Mouse (Mus musculus): Measurements from ENCODE around the gene Kcne2. TPM values are rescaled to one million over a fixed set of nuclear protein-coding genes. Genes with fewer than 3 reads are reported as not detected.

Kcne2 gene
- polyA plus RNA-seq, 1 experiment, result not detected

DNA sequence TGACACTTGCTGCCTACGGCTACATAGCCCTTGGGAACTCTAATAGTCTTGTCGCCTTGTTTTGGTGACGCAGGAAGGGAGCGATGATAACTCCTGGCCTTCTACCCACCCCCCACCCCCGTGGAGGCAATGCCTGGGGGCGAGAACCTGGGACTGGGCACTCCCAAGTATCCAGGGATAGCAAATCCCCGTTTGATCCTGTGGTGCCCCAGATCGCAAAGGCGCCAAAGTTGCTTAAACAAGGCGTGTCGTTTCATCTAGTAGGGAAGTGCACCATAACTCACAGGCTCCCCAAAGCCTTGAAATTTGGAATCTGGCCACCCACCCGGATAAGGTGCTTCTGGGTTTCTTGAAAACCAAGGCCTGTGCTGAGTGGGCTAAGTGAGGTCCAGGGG, 9.2 kb downstream of the Kcne2 start:
- Histone ChIP-seq H3K9me3 (replicated peaks; ENCODE audit: control insufficient read depth, insufficient read depth, low read length, poor library complexity, severe bottlenecking) (no peaks in the 10 kb centered on the region), H3K27me3 (ENCODE audit: control insufficient read depth, insufficient read depth, low read length, poor library complexity, severe bottlenecking) (no peaks in the 10 kb centered on the region), H3K9ac (ENCODE audit: low read depth, poor library complexity, severe bottlenecking) (peak overlapping the region; percentile 44), H3K4me3 (ENCODE audit: low read depth, low read length) (peak overlapping the region; percentile 87), H3K27ac (ENCODE audit: insufficient read depth, low read length) (no peak overlapping the region), H3K36me3 (ENCODE audit: control insufficient read depth, insufficient read depth, low read length, poor library complexity, severe bottlenecking) (no peaks in the 10 kb centered on the region), H3K4me1 (ENCODE audit: control insufficient read depth, insufficient read depth, low read length) (peaks cover 3% of the 10 kb centered on the region)
- TF ChIP-seq POLR2A (IDR thresholded peaks at IDR 0.05; ENCODE audit: insufficient read depth, low read length) (no peak), CTCF (IDR thresholded peaks at IDR 0.05; ENCODE audit: low read depth, low read length) (no peak), EP300 (IDR thresholded peaks at IDR 0.05; ENCODE audit: insufficient read depth, low read depth, low read length) (no peak)

DNA sequence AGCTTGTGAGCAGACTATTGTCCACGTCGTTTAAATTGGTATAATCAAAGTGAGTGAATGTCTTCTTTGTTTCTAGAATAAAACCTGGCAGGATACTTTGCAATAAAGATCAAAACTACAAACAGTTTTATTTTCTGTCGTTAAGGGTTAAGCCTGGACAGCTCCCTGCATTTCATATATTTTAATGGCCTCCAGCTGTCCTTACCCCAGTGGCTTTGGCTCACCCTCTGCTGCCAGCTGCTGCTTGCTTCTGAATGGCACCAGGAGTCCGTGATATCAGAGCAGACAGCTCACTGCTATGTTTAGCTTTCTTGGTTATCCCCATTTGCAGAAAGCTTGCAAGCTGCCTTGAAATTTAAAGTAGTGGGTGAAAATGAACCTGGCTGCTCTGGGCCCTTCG, 9.8 kb downstream of the Kcne2 start:
- Histone ChIP-seq H3K27ac (ENCODE audit: insufficient read depth, low read length) (no peak overlapping the region), H3K4me1 (ENCODE audit: control insufficient read depth, insufficient read depth, low read length) (peaks cover 3% of the 10 kb centered on the region), H3K9ac (ENCODE audit: low read depth, poor library complexity, severe bottlenecking) (no peak overlapping the region), H3K36me3 (ENCODE audit: control insufficient read depth, insufficient read depth, low read length, poor library complexity, severe bottlenecking) (no peaks in the 10 kb centered on the region), H3K27me3 (ENCODE audit: control insufficient read depth, insufficient read depth, low read length, poor library complexity, severe bottlenecking) (no peaks in the 10 kb centered on the region), H3K9me3 (replicated peaks; ENCODE audit: control insufficient read depth, insufficient read depth, low read length, poor library complexity, severe bottlenecking) (no peaks in the 10 kb centered on the region), H3K4me3 (ENCODE audit: low read depth, low read length) (peak overlapping the region; percentile 87)
- TF ChIP-seq EP300 (IDR thresholded peaks at IDR 0.05; ENCODE audit: insufficient read depth, low read depth, low read length) (no peak), POLR2A (IDR thresholded peaks at IDR 0.05; ENCODE audit: insufficient read depth, low read length) (no peak), CTCF (IDR thresholded peaks at IDR 0.05; ENCODE audit: low read depth, low read length) (no peak)

DNA sequence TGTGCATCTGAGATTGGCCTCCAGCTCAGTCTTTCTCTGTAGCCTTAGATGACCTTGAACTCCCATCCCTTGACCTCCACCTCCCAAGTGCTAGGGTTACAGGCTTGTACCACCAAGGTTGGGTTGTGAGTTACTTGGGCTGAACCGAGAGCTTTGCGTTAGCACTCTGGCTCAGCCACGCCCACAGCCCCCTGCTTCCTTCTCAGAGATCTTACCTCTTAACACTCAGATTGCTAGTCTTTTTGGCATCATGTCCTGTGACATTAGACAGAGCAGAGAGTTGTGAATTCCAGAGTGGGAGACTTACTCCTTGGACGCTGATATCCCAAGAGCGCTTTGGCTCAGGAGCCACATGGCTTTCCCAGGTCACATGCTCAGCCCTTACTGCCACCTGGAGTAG, 10.3 kb downstream of the Kcne2 start:
- no peak overlapping the region for H3K27ac ChIP-seq (ENCODE audit: insufficient read depth, low read length)
- peaks cover 3% of the 10 kb centered on the region for H3K4me1 ChIP-seq (ENCODE audit: control insufficient read depth, insufficient read depth, low read length)
- TF ChIP-seq CTCF (IDR thresholded peaks at IDR 0.05; ENCODE audit: low read depth, low read length), result no peak
- TF ChIP-seq POLR2A (IDR thresholded peaks at IDR 0.05; ENCODE audit: insufficient read depth, low read length), result no peak
- no peak for TF ChIP-seq EP300 (IDR thresholded peaks at IDR 0.05; ENCODE audit: insufficient read depth, low read depth, low read length)
- no peaks in the 10 kb centered on the region for H3K36me3 ChIP-seq (ENCODE audit: control insufficient read depth, insufficient read depth, low read length, poor library complexity, severe bottlenecking)
- no peaks in the 10 kb centered on the region for H3K9me3 ChIP-seq (replicated peaks; ENCODE audit: control insufficient read depth, insufficient read depth, low read length, poor library complexity, severe bottlenecking)
- no peak overlapping the region for H3K4me3 ChIP-seq (ENCODE audit: low read depth, low read length)
- no peak overlapping the region for H3K9ac ChIP-seq (ENCODE audit: low read depth, poor library complexity, severe bottlenecking)
- H3K27me3 ChIP-seq (ENCODE audit: control insufficient read depth, insufficient read depth, low read length, poor library complexity, severe bottlenecking), result no peaks in the 10 kb centered on the region

DNA sequence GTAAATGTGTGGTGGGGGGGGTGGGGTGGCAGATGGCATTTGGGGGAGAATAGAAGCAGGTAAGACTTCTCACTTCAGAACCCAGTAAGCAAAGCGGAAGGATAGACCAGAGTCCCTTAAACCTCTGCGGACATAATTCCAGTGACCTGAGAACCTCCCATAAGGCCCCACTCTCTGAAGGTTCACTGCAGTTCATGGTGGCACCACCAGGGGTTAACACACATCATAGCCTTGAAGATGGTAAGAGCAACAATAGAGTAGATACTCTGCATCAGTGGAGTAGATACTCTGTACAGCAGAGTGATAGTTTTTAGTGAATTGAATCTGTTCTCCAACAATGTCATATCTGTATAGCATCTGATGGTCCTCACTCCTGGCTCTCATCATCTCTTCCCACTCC, 13.3 kb downstream of the Kcne2 start:
- Histone ChIP-seq H3K27me3 (ENCODE audit: control insufficient read depth, insufficient read depth, low read length, poor library complexity, severe bottlenecking) (no peaks in the 10 kb centered on the region), H3K4me1 (ENCODE audit: control insufficient read depth, insufficient read depth, low read length) (peaks cover 3% of the 10 kb centered on the region), H3K36me3 (ENCODE audit: control insufficient read depth, insufficient read depth, low read length, poor library complexity, severe bottlenecking) (no peaks in the 10 kb centered on the region), H3K9ac (ENCODE audit: low read depth, poor library complexity, severe bottlenecking) (no peak overlapping the region), H3K27ac (ENCODE audit: insufficient read depth, low read length) (no peak overlapping the region), H3K4me3 (ENCODE audit: low read depth, low read length) (no peak overlapping the region), H3K9me3 (replicated peaks; ENCODE audit: control insufficient read depth, insufficient read depth, low read length, poor library complexity, severe bottlenecking) (no peaks in the 10 kb centered on the region)
- TF ChIP-seq POLR2A (IDR thresholded peaks at IDR 0.05; ENCODE audit: insufficient read depth, low read length) (no peak), CTCF (IDR thresholded peaks at IDR 0.05; ENCODE audit: low read depth, low read length) (no peak), EP300 (IDR thresholded peaks at IDR 0.05; ENCODE audit: insufficient read depth, low read depth, low read length) (no peak)

DNA sequence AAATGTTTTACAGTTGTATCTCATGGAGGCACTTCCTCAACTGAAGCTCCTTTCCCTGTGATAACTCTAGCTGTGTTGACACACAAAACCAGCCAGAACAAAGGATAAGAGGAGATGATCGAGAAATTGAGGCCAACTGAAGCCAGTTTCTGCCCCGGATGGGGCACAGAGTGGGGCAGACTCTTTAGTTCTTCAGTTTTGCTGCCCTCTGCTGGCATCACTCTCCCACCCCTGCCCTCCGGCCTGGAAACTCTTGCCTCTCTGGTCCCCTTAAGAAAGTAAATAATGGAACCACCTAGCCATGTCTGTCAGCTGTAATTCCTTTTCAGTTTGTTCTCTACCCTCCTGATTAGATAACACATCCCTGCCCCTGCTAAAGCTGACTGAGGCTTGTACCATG, 15.8 kb downstream of the Kcne2 start:
- Histone ChIP-seq H3K4me3 (ENCODE audit: low read depth, low read length) (no peak overlapping the region), H3K27me3 (ENCODE audit: control insufficient read depth, insufficient read depth, low read length, poor library complexity, severe bottlenecking) (no peaks in the 10 kb centered on the region), H3K9ac (ENCODE audit: low read depth, poor library complexity, severe bottlenecking) (no peak overlapping the region), H3K36me3 (ENCODE audit: control insufficient read depth, insufficient read depth, low read length, poor library complexity, severe bottlenecking) (no peaks in the 10 kb centered on the region), H3K27ac (ENCODE audit: insufficient read depth, low read length) (no peak overlapping the region), H3K9me3 (replicated peaks; ENCODE audit: control insufficient read depth, insufficient read depth, low read length, poor library complexity, severe bottlenecking) (no peaks in the 10 kb centered on the region), H3K4me1 (ENCODE audit: control insufficient read depth, insufficient read depth, low read length) (no peaks in the 10 kb centered on the region)
- TF ChIP-seq EP300 (IDR thresholded peaks at IDR 0.05; ENCODE audit: insufficient read depth, low read depth, low read length) (no peak), POLR2A (IDR thresholded peaks at IDR 0.05; ENCODE audit: insufficient read depth, low read length) (no peak), CTCF (IDR thresholded peaks at IDR 0.05; ENCODE audit: low read depth, low read length) (no peak)

DNA sequence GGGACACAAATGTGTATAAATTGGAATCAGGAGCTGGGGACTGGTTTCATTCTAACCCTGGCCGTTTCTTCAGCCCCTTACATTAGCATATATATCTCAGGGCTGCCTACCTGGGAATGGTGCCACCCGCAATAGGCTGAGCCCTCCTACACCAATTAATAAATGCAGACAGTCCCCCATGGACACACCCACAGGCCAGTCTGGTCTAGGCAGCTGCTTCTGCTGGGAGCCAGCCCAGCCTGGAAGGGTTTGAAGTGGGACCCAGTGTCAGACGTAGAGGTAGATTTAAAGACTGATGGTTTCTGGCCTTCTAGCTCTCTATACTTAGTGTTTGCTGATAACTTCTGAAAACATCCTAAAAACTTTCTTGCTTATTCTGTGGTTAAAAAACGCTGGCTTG, 16.9 kb downstream of the Kcne2 start:
- Histone ChIP-seq H3K9ac (ENCODE audit: low read depth, poor library complexity, severe bottlenecking) (no peak overlapping the region), H3K4me3 (ENCODE audit: low read depth, low read length) (no peak overlapping the region), H3K9me3 (replicated peaks; ENCODE audit: control insufficient read depth, insufficient read depth, low read length, poor library complexity, severe bottlenecking) (no peaks in the 10 kb centered on the region), H3K36me3 (ENCODE audit: control insufficient read depth, insufficient read depth, low read length, poor library complexity, severe bottlenecking) (no peaks in the 10 kb centered on the region), H3K27me3 (ENCODE audit: control insufficient read depth, insufficient read depth, low read length, poor library complexity, severe bottlenecking) (no peaks in the 10 kb centered on the region), H3K4me1 (ENCODE audit: control insufficient read depth, insufficient read depth, low read length) (no peaks in the 10 kb centered on the region), H3K27ac (ENCODE audit: insufficient read depth, low read length) (no peak overlapping the region)
- no peak for TF ChIP-seq EP300 (IDR thresholded peaks at IDR 0.05; ENCODE audit: insufficient read depth, low read depth, low read length)
